Mouse (Mus musculus) brain, embryonic 14.5 days (tissue): ENCODE results near the gene H6pd.

Experiments used
- CTCF ChIP-seq: fragments of 200-500 bp; IDR thresholded peaks from 2 replicates; pipeline ENCODE4 v1.5.1; 2012; ENCODE audit warnings: inconsistent platforms, mild to moderate bottlenecking, moderate library complexity, borderline replicate concordance; ENCODE audit not compliant: insufficient read depth, insufficient read length; ENCODE audit errors: extremely low read depth
- POLR2A ChIP-seq: fragments of 200-500 bp; IDR thresholded peaks from 2 replicates; pipeline ENCODE4 v1.6.1; 2012; ENCODE audit warnings: mild to moderate bottlenecking, inconsistent platforms, borderline replicate concordance; ENCODE audit not compliant: poor library complexity, insufficient read depth, insufficient read length, severe bottlenecking; ENCODE audit errors: extremely low read depth

- no peak for TF ChIP-seq CTCF
- TF ChIP-seq POLR2A, result no peak
These were observed 47.3 kb upstream of the H6pd start for GRCm38 (mm10) chr4:150056171-150056570.
